Mouse (Mus musculus) thymus, adult 2 months (tissue): ENCODE measurements at regions not wholly inside any gene's neighbourhood (a gene's known extent, or its start where the extent isn't known, plus 50 kb on each side); places are given as distances from the start of the nearest gene placed in this dataset.

Experiments
- CTCF ChIP-seq: fragments of 200-500 bp; IDR thresholded peaks from 2 replicates; pipeline ENCODE4 v1.5.1; 2012; ENCODE audit warnings: mild to moderate bottlenecking, control low read depth, low read length, moderate library complexity, borderline replicate concordance; ENCODE audit not compliant: control insufficient read depth, poor library complexity, insufficient read depth; ENCODE audit errors: extremely low read depth
- POLR2A ChIP-seq: fragments of 200-500 bp; IDR thresholded peaks from 2 replicates; pipeline ENCODE4 v1.6.1; 2012; ENCODE audit warnings: mild to moderate bottlenecking, low read length, control low read depth, moderate library complexity; ENCODE audit not compliant: control insufficient read depth, poor library complexity, insufficient read depth; ENCODE audit errors: extremely low read depth

DNA sequence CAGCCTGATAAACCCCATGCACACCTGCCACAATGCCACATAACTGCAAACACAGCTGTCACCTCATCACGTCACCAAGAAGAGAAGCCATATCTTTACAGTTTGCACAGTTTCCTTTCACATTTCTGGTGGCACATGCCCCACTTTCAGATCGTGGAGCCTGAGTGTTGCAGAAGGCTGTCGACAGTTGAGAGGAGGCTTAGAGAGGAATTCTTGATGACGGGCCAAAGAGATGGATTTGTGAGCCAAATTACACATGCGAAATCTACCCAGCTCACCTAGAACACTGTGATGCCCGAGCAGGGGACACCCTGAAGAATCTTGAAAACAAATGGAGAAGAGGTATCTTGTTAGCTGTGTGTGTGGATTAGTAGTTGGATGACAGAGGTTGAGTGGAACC is 77.4 kb downstream of the Cmpk2 start:
- TF ChIP-seq CTCF: no peak
- TF ChIP-seq POLR2A: no peak
